Mouse (Mus musculus): ENCODE data around the gene Phlpp2. TPM values are rescaled to one million over a fixed set of nuclear protein-coding genes. Genes with fewer than 3 reads are reported as not detected.

Gene Phlpp2
- polyA plus RNA-seq, 1 experiment from 2014 or later = 2.7 TPM

DNA sequence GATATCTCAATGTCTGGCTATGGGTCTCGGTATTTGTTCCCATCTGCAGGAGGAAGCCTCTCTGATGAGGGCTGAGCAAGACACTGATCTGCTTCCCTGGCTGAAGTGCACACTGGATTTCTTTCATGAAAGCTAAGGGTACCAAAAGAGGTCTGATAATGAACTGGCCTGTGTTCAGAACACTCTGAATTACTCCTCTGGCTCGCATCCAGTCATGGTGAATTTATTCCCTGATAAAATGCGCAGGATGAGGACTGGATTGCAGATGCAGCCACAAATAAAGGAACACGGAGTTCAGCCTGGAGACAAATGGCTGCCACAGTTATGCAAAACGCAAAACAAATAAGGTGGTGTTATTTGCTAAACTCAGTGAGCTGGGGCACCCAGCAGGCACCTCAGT lies 115.6 kb downstream of the Phlpp2 start:
- no peaks in the 10 kb centered on the region for H3K36me3 ChIP-seq
- H3K4me3 ChIP-seq = no peak overlapping the region
- no peaks in the 10 kb centered on the region for H3K27me3 ChIP-seq (ENCODE audit: insufficient read depth, poor library complexity, severe bottlenecking)
- 0 out of 2 replicates have a peak, but pooled peaks cover 2% of the 10 kb centered on the region for H3K4me1 ChIP-seq (replicated peaks)
- 41% methylated on average over 5 of the region's 5 CpGs for WGBS
- H3K27ac ChIP-seq = no peak overlapping the region
- no peaks in the 10 kb centered on the region for H3K9me3 ChIP-seq
- no peak for DNase-seq (ENCODE audit: low spot score)

DNA sequence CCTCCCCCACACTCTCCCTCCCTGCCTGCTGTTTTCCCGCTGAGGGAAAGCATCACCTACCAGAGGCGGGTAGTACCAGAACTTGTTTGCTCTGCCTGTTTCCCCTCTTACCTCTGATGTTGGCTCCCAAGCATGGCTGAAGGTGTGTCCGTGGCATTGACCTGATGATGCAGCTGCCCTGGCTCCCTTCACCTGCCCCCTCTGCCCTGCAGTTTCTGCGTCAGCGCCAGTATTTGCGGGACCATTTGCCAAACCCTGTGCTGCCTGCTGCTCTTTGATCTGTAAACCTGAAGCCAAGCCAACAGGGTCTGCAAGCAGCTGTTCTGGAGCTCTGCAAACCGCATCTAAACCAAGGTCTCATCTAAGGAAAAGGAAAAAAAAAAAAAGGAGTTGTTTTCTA lies 118.0 kb downstream of the Phlpp2 start:
- no peak overlapping the region for H3K27ac ChIP-seq

DNA sequence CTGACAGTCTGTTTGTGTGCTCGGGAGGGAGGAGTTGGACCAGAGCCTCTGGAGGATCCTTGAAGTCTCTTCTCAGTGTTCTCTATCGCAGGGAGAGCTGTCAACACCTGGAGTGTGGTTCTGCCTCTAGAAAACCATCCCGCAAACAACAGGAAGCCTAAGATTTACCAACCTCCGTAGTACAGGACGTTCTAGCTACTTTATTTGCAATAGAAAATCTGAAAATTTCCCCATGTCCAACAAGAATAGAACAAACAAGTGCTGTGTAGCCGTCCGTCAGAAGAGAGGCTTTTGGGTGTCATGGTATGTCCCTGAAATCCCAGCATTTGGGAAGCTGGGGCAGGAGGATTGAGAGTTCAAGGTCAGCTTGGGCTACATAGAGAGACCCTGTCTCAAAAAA lies 119.4 kb downstream of the Phlpp2 start:
- H3K27ac ChIP-seq = no peak overlapping the region
- no peaks in the 10 kb centered on the region for H3K4me1 ChIP-seq (replicated peaks)
- 84% methylated on average over 7 of the region's 7 CpGs for WGBS

More for the DNA sequence above, 118.0 kb downstream of the Phlpp2 start:
- no peaks in the 10 kb centered on the region for H3K27me3 ChIP-seq (ENCODE audit: insufficient read depth, poor library complexity, severe bottlenecking)
- 0 out of 2 replicates have a peak, but pooled peaks cover 2% of the 10 kb centered on the region for H3K4me1 ChIP-seq (replicated peaks)
- no peak for DNase-seq (ENCODE audit: low spot score)
- 69% methylated on average over 7 of the region's 7 CpGs for WGBS
- no peak overlapping the region for H3K4me3 ChIP-seq
- H3K36me3 ChIP-seq = no peaks in the 10 kb centered on the region
- no peaks in the 10 kb centered on the region for H3K9me3 ChIP-seq

DNA sequence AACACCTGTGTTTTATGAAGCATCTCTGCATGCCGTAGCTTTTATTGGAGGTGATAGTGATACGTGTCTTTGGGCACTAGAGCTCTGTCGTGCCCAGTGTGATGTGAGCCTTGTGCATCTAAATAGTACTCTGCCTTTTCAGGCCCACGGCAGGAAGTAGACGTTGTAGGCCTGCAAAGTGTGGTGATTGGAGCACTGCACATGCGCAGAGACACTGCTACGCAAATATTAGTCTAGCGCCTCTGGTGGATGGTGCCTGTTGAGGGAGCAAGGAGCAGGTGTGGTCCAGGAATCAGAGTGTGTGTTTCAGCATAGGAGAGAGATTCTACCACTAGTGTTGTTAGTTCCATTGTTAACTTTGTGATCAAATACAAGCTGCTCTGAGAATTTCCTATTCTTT lies 120.8 kb downstream of the Phlpp2 start:
- Histone ChIP-seq H3K27me3 (ENCODE audit: insufficient read depth, poor library complexity, severe bottlenecking) (no peaks in the 10 kb centered on the region), H3K27ac (no peak overlapping the region), H3K4me3 (no peak overlapping the region), H3K9me3 (no peaks in the 10 kb centered on the region), H3K36me3 (no peaks in the 10 kb centered on the region), H3K4me1 (replicated peaks) (no peaks in the 10 kb centered on the region)
- DNase-seq (ENCODE audit: low spot score) = no peak
- 85% methylated on average over 8 of the region's 8 CpGs for WGBS

More for the DNA sequence above, 119.4 kb downstream of the Phlpp2 start:
- H3K9me3 ChIP-seq = no peaks in the 10 kb centered on the region
- no peak for DNase-seq (ENCODE audit: low spot score)
- H3K36me3 ChIP-seq = no peaks in the 10 kb centered on the region
- no peaks in the 10 kb centered on the region for H3K27me3 ChIP-seq (ENCODE audit: insufficient read depth, poor library complexity, severe bottlenecking)
- H3K4me3 ChIP-seq = no peak overlapping the region

DNA sequence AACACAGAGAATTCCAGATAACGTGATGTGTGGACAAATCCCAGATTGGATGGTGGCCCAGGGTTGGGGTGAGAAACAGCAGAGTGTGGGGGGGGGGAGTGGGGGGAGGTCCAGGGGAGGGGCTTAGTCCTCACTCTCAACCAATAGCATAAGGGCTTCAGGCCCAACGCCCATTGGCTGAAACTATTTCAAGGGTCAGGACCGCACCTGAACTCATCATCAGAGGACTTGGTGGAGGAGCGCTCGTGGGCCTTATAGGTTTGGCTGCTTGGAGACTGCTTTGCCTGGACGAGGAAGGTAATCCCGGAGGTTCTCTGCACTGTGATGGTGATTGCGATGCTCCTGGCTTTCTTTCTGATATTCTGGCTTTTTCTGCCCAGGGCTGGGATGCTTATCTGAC lies 121.9 kb downstream of the Phlpp2 start, which contains the start of gene Tat:
Gene Tat (plus strand): TSS at position 214 of the 400 bp plus-strand sequence.
- WGBS = 84% methylated on average over 8 of the region's 8 CpGs
- H3K36me3 ChIP-seq = no peaks in the 10 kb centered on the region
- no peak within 1 kb of the TSS for H3K27ac ChIP-seq
- H3K4me3 ChIP-seq = no peak within 1 kb of the TSS
- no peaks in the 10 kb centered on the region for H3K27me3 ChIP-seq (ENCODE audit: insufficient read depth, poor library complexity, severe bottlenecking)
- H3K4me1 ChIP-seq (replicated peaks) = no peaks in the 10 kb centered on the region
- no peaks in the 10 kb centered on the region for H3K9me3 ChIP-seq
- no peak for DNase-seq (ENCODE audit: low spot score)

DNA sequence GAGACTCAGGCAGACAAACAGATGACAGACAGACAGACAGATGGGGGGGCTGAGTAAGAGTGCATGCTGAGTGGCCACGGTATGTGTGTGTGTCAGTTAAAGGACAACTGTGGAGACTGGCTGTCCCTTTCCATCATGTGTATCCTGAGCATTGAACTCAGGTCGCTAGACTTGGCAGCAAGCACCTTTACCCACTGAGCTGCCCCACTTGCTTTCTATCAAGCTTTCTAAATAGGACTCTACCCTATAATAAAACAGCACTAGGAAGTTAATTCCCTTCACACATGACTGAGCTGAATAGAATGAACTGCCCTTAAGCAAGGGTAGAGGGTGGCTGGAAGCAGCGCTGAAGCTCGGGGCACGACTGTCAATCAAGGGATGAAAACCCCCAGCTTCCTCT lies 123.8 kb downstream of the Phlpp2 start:
- H3K9me3 ChIP-seq = no peaks in the 10 kb centered on the region
- DNase-seq (ENCODE audit: low spot score) = no peak
- H3K36me3 ChIP-seq = no peaks in the 10 kb centered on the region
- H3K4me3 ChIP-seq = no peak overlapping the region
- H3K27me3 ChIP-seq (ENCODE audit: insufficient read depth, poor library complexity, severe bottlenecking) = no peaks in the 10 kb centered on the region
- H3K27ac ChIP-seq = no peak overlapping the region
- H3K4me1 ChIP-seq (replicated peaks) = no peaks in the 10 kb centered on the region
- 72% methylated on average over 5 of the region's 5 CpGs for WGBS

DNA sequence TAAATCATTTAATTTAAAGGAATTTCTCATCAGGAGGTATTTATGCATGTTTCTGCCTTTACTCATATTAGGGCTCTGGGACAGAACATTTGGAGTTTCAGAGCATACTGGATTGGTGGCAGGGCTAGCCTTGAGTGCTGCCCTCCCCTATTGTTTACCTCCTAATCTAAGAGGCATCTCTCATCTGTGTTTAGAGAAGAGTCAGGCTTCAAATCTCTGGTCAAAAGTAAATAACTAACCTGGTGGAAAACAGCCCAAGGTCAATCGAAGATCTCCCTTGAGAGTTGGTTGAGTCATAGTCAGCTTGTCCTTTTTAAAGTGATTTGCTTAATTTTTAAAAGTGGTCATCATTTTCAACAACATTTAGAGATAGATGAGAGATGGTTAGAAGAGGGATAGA lies 124.6 kb downstream of the Phlpp2 start:
- WGBS = 85% methylated on average over 1 of the region's 1 CpGs
- Histone ChIP-seq H3K4me3 (no peak overlapping the region), H3K27me3 (ENCODE audit: insufficient read depth, poor library complexity, severe bottlenecking) (no peaks in the 10 kb centered on the region), H3K9me3 (no peaks in the 10 kb centered on the region), H3K27ac (no peak overlapping the region), H3K4me1 (replicated peaks) (no peaks in the 10 kb centered on the region), H3K36me3 (no peaks in the 10 kb centered on the region)
- no peak for DNase-seq (ENCODE audit: low spot score)

Other genes with a start within 250 kb of the Phlpp2 start
- gene Ist1, start 175.3 kb upstream of the Phlpp2 start, polyA plus RNA-seq (2016; fragmentation: Nextera tagmentation; extraction: Ambion mirVana) = 138 and 156 TPM in 2 replicates
- 39.3 and 50.3 TPM in 2 replicates for gene Zfp821, start 163.0 kb upstream of the Phlpp2 start, polyA plus RNA-seq (2016; fragmentation: Nextera tagmentation; extraction: Ambion mirVana)
- gene Atxn1l, start 130.8 kb upstream of the Phlpp2 start, polyA plus RNA-seq (2016; fragmentation: Nextera tagmentation; extraction: Ambion mirVana) = 6.2 and 7.4 TPM in 2 replicates
- gene Ap1g1, start 90.0 kb upstream of the Phlpp2 start, polyA plus RNA-seq (2016; fragmentation: Nextera tagmentation; extraction: Ambion mirVana) = 44.8 and 45.3 TPM in 2 replicates
- gene Marveld3, start 93.7 kb downstream of the Phlpp2 start, polyA plus RNA-seq (2016; fragmentation: Nextera tagmentation; extraction: Ambion mirVana) = 0.81 and 1.9 TPM in 2 replicates
- not detected in 2 replicates for gene Tat, start 121.9 kb downstream of the Phlpp2 start, polyA plus RNA-seq (2016; fragmentation: Nextera tagmentation; extraction: Ambion mirVana)
- not detected in 2 replicates for gene Chst4, start 171.2 kb downstream of the Phlpp2 start, polyA plus RNA-seq (2016; fragmentation: Nextera tagmentation; extraction: Ambion mirVana)
- gene Zfp612, start 211.2 kb downstream of the Phlpp2 start, polyA plus RNA-seq (2016; fragmentation: Nextera tagmentation; extraction: Ambion mirVana) = 8.6 and 9.4 TPM in 2 replicates
- not detected in 2 replicates for gene Gm21964, start 232.7 kb downstream of the Phlpp2 start, polyA plus RNA-seq (2016; fragmentation: Nextera tagmentation; extraction: Ambion mirVana)
- gene Gm17720, start 234.2 kb downstream of the Phlpp2 start, polyA plus RNA-seq (2016; fragmentation: Nextera tagmentation; extraction: Ambion mirVana) = not detected in 2 replicates

All from hindbrain, embryonic 10.5 days (tissue).